Mouse (Mus musculus): ENCODE results near the gene Dnase1l2.
"Not testable (repeated sequence)": the region's sequence is repeated elsewhere in the genome, so short reads cannot be mapped to it uniquely, and the experiment has no call there.

The Dnase1l2 gene

GRCm38 (mm10) chr17:24440377-24440776, 2.5 kb downstream of the Dnase1l2 start:
- in situ Hi-C loops (cut with MboI; ENCODE audit: low sequenced_read_pairs): no loop called here

- in situ Hi-C loops (cut with MboI; ENCODE audit: low sequenced_read_pairs): no loop called here
These were observed 5.9 kb downstream of the Dnase1l2 start for GRCm38 (mm10) chr17:24437016-24437415.

DNA sequence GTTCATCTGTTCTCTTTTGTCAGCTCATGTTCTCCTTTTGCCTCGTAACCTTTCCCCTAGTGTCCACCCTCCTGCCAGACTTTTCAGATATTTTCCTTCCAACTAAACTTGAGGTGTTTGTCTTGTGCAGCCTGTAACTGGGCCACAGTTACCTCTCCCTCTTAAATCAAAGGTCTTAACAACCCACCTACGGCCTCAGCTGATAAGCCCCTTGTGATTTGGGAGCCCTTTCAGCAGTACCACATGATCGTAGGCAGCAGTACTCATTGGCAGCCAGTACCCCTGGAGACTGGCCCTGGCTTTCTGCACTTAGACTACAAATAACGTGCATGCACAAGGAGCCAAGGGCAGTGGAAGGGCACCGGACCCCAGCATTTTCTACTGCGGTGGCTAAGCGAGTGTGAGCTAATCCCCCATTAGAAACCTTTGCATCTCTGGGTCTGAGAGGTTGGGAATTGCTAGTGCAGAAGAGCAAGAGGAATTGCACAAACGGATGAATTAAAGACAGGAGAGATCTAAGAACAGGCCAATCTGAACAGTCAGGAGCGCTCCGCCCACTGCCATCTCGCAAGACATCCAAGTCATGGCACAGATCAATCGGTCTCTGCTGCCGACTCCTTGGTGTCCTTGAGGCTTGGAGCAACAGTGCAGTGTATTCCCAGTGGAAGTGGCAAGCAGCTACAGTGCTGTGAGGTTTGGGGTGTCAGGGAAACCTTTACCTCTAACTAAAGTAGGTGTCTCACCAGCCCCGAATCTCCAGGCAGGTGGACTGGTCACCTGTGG, 13.5 kb downstream of the Dnase1l2 start:
- in situ Hi-C loops (cut with MboI; ENCODE audit: low sequenced_read_pairs): no loop called here

DNA sequence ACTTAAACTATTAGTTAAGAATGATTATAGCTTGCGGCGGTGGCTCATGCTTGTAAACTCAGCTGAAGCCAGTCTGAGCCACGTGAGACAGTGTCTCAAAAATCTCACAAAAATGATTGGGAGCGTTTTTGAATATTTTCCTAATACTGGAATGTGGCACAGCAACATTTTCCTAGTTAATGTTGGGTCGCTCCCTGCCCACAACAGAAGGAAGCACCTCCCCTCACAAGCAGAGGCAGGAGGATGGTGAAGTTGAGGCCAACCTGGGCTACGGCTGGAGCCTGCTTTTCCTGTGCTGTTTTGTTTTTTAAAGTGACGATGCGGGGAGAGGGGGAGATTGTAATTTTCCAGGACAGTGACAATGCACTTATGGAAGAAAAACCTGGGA, 15.7 kb downstream of the Dnase1l2 start:
- in situ Hi-C loops (cut with MboI; ENCODE audit: low sequenced_read_pairs): no loop called here

GRCm38 (mm10) chr17:24426471-24427169, 16.3 kb downstream of the Dnase1l2 start, which contains the start of gene Eci1:
Eci1 (plus strand) TSS chr17:24426641.
- in situ Hi-C loops (cut with MboI; ENCODE audit: low sequenced_read_pairs): no loop called here

DNA sequence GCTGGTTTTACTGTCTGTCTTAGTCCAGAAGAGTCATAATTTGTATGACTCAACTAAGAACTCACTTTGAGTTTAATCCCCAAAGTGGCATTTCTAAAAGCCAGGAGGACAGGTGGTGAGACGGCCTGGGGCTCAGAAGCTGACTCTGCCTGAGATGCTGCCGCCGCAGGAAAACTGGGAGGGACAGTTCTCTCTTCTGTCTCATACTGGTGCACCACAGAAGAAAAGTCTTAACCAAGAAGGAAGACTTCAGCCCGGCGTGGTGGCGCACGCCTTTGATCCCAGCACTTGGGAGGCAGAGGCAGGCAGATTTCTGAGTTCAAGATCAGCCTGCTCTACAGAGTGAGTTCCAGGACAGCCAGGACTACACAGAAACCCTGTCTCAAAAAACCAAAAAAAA, 17.0 kb downstream of the Dnase1l2 start:
- in situ Hi-C loops (cut with MboI; ENCODE audit: low sequenced_read_pairs): no loop called here

DNA sequence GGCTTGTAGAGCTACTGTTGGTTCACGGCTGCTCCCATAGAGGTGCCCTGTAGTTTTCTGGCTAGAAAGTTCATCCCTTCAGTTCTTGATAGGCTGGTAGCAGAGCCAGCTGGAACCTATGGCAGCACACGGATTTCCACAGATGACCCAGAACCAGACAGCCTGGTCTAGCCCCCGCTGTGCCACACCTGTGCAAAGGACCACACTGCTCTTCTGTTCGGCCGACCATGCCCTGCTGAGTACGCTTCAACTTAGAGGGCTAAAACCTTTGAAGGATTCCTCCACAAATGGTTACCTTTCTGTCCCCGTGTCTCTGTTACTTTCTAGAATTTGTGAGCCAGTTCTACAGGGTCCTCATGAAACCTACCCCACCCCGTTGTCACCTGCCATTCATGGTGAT, 17.6 kb downstream of the Dnase1l2 start:
- in situ Hi-C loops (cut with MboI; ENCODE audit: low sequenced_read_pairs): not testable (repeated sequence)

GRCm38 (mm10) chr17:24424489-24424888, 18.4 kb downstream of the Dnase1l2 start:
- in situ Hi-C loops (cut with MboI; ENCODE audit: low sequenced_read_pairs): no loop called here

DNA sequence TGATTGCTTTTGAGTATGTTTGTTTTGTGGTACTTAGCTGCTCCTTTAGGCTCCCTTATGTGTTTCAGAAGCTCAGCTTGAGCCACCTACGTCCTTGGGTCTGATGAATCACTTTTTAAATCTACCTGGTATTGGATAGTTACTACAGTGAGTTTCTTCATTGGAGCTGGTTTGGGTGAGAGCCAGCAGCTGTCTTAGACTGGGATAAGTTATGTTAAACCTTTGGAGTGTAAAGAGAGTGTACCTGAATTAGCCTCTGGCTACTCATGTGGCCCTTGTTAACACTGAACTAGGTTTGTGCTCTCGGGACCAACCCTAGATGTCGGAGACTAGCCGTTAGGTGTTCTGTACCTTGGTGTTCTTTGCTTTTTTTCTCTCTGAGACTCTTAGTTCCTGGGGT, 19.8 kb downstream of the Dnase1l2 start:
- in situ Hi-C loops (cut with MboI; ENCODE audit: low sequenced_read_pairs): no loop called here

GRCm38 (mm10) chr17:24416051-24416652, 26.8 kb downstream of the Dnase1l2 start:
- in situ Hi-C loops (cut with MboI; ENCODE audit: low sequenced_read_pairs): no loop called here

- in situ Hi-C loops (cut with MboI; ENCODE audit: low sequenced_read_pairs): no loop called here
These were observed 27.9 kb downstream of the Dnase1l2 start for GRCm38 (mm10) chr17:24415011-24415410.

DNA sequence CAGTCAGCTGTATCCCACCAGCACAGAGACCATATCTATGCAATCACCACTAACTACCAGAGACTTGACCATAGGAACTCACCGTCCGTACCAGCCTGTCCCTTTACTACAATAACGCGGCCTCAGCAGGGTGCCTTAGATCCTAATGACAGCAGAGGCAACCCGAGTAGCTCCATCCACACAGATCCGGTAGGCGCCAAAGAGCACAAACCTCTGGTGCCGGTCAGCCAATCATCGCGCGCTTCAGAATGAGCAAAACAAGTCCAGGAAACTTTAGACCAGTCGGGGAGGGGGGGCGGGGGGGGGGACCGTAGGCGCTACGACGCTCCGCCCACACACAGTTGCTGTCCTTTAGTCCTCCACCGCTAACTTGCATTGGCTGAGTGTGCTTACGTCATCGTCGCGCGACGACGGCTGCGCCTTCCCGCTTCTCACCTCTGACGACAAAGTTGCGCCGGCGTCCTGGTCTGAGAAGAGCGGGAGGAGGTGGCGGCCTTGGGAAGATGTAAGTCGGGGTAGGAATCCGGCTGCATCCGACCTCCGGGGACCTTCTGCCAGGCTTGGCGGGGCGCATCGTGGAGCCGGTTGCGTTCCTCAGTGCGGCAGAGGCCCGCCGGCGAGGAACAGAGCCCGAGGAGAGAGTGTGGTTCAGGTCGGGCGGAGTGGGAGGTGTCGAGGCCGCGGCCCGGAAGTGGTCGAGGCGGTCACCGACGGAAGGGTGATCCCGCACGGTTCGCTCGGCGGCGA, 28.5 kb downstream of the Dnase1l2 start, which contains the start of gene Rnps1:
TSS of gene Rnps1 (plus strand) at position 336 of the 747 bp plus-strand sequence.
- in situ Hi-C loops (cut with MboI; ENCODE audit: low sequenced_read_pairs): no loop called here

DNA sequence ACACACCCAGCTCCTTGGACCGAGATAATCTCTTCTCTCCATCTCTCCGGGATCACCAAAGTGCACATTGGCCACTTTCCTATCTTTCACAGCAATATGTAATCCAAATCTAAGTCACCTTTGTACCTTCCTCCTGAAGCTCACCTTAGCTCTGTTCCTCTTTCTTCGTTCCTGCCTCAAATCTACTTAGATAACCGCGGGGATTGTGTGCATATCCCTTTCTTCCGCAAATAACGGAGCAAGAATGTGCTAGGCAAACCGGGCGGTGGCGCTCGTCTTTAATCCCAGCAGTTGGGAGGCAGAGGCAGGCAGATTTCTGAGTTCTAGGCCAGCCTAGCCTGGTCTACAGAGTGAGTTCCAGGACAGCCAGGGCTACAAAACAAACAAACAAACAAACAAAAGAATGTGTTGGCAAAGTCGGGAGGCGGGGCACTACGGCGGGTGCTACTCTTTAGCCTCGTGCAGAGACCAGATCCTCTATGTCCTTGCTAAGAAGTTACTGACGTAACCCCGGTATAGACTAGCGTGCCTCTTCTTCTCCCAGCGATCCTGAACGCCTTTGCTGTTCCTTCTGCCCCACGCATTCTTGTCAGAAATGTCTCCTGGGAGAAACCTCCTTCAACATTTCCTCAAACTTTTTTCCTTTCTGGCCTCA, 29.2 kb downstream of the Dnase1l2 start:
- in situ Hi-C loops (cut with MboI; ENCODE audit: low sequenced_read_pairs): no loop called here

DNA sequence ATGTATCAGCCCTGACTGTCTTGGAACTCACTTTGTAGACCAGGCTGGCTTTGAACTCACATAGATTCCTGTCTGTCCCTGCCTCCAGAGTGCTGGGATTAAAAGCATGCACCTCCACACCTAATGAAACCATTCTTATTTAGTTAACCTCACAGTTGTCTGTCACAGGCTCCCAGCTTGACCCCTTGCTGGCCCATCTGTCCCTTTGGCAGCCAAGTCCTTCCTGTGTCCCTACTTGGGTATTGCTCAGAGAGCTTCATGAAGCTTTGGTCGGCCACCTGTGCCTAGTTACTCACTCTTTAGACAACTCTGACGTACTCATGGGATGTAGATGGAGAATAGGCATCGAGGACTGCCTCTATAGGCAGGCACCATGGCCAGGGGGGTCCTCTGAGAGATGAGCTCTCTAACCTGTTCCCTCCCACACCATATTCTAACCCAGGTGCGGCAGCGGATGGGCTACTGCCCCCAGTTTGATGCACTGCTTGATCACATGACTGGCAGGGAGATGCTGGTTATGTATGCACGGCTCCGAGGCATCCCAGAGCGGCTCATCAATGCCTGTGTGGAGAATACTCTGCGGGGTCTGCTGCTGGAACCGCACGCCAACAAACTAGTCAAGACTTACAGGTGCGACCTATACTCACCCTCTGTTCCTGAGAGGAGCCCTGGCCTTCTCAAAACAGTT, 35.6 kb downstream of the Dnase1l2 start:
- in situ Hi-C loops (cut with MboI; ENCODE audit: low sequenced_read_pairs): no loop called here

GRCm38 (mm10) chr17:24402371-24402770, 40.5 kb downstream of the Dnase1l2 start:
- in situ Hi-C loops (cut with MboI; ENCODE audit: low sequenced_read_pairs): no loop called here

DNA sequence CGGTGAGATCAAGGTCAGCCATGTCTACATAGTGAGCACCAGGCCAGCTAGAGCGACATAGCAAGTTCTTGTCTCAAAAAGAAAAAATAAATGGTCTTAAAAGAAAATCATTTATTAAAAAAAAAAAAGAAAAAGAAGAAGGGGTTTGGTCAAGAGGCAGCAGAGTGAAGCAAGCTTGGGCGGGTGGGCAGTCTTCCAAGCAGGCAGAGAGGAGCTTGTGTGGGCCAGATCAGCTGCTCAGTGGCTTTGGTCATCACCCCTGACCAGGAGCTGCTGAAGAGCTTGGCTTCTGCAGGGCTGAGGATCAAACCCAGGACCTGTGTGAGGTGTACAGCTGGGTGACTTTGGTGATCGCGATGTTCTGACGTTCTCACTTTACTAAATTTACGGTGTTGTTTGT, 48.4 kb downstream of the Dnase1l2 start:
- in situ Hi-C loops (cut with MboI; ENCODE audit: low sequenced_read_pairs): no loop called here

DNA sequence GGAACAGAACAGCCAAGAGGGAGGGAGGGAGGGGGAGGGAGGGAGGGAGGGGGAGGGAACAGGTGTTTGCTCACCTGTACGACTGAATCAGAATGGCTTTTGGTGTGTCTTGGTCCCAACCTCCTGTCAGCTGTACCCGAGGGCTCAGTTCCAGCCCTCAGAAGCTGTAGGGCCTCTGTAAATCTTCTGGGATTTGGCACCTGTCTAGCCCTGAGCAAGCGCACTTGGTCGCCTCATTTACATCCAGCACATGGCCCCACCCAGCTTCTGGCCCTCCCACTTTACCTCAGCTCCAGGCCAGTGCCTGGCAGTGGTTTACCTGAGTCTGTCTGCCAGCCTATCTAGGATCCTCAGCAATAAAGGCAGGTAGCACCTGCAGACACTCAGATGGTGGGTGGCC, 49.4 kb downstream of the Dnase1l2 start:
- in situ Hi-C loops (cut with MboI; ENCODE audit: low sequenced_read_pairs): no loop called here

DNA sequence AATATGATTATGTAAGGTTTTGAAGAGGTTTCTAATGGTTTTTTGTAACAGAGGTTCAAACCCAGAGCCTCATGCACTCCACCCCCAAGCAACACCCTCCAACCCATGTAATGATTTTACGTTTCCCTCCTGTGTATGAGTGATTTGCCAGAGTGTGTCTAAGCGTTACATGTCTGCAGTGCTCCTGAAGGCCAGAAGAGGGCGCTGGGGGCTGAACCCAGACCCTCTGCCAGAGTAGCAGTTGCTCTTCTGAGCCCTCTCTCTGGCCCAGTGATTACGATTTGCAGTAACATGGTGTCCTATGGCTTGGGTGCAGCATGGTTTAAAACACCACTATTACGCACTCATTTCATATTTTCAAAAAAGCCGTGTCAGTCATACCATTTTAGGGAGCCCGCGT, 51.8 kb downstream of the Dnase1l2 start:
- in situ Hi-C loops (cut with MboI; ENCODE audit: low sequenced_read_pairs): no loop called here

All from CH12F3 (cell line).